Mouse (Mus musculus): ENCODE measurements around the gene Trim41. TPM values are rescaled to one million over a fixed set of nuclear protein-coding genes. Genes with fewer than 3 reads are reported as not detected.
A peak's percentile ranks its signal among the peaks of the same experiment; 100 is the strongest.

The Trim41 gene
- polyA plus RNA-seq, 1 experiment from 2014 or later, result 7.8 TPM

DNA sequence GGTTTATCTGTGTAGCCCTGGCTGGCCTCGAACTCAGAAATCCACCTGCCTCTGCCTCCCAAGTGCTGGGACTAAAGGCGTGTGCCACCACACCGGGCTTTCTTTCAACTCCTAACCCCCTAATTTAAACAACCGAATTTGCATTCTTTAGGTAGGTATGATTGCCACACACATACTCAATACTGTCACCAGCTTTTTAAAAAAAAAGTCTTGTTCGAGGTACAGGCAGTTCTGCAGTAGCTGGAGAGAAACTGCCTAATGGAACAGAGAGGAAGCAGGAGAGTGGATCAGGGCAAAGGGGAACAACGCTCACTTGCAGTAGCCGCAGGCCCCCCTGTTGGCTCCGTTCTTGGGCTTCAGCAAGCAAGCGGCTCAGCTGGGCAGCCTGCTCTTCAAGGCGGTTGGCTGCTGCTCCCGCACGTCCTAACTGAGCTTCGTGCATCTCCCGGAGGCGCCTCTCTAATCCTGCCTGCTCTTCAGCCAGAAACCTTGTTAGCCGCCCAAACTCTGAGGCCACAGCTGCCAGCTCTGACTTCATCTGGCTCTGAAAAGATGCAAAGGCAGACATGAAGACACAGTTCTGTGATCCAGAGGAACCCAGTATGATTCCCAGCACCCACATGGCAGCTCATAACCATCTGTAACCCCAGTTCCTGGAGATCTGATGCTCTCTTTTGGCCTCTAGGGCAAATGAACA is 8.3 kb downstream of the Trim41 start:
- Histone ChIP-seq H3K4me1 (0 out of 2 replicates have a peak, but pooled peaks cover 4% of the 10 kb centered on the region), H3K4me3 (no peak overlapping the region), H3K4me2 (no peak overlapping the region), H3K9me3 (no peaks in the 10 kb centered on the region), H3K27me3 (no peaks in the 10 kb centered on the region), H3K36me3 (peaks cover 87% of the 10 kb centered on the region), H3K27ac (0 out of 2 replicates have a peak overlapping the region, but pooled peaks have one; percentile 8), H3K9ac (no peak overlapping the region)
- no peak for ATAC-seq (ENCODE audit: insufficient number of reproducible peaks, low FRiP score, low TSS enrichment, low read depth)
- WGBS, result 64% methylated on average over 16 of the region's 16 CpGs

DNA sequence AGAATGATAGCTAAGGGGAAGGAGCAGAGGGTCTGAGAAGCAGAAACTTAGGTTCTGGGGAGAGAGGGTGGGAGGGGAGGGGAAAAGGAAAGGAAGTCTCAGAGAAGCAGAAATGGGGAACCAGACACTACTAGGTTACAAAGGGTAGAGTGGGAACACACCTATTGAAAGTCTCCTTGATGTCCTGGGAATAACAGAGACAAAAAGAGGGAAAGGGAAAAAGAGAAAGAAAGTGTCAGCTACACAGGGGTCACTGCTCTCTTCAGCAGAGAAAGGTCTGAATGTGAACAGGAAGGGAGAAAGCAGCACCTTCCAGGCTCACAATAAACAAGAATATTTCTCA is 8.9 kb downstream of the Trim41 start:
- no peak for ATAC-seq (ENCODE audit: insufficient number of reproducible peaks, low FRiP score, low TSS enrichment, low read depth)
- Histone ChIP-seq H3K4me2 (no peak overlapping the region), H3K27ac (no peak overlapping the region), H3K36me3 (peaks cover 93% of the 10 kb centered on the region), H3K4me1 (0 out of 2 replicates have a peak, but pooled peaks cover 4% of the 10 kb centered on the region), H3K9ac (no peak overlapping the region), H3K27me3 (no peaks in the 10 kb centered on the region), H3K9me3 (no peaks in the 10 kb centered on the region), H3K4me3 (no peak overlapping the region)

DNA sequence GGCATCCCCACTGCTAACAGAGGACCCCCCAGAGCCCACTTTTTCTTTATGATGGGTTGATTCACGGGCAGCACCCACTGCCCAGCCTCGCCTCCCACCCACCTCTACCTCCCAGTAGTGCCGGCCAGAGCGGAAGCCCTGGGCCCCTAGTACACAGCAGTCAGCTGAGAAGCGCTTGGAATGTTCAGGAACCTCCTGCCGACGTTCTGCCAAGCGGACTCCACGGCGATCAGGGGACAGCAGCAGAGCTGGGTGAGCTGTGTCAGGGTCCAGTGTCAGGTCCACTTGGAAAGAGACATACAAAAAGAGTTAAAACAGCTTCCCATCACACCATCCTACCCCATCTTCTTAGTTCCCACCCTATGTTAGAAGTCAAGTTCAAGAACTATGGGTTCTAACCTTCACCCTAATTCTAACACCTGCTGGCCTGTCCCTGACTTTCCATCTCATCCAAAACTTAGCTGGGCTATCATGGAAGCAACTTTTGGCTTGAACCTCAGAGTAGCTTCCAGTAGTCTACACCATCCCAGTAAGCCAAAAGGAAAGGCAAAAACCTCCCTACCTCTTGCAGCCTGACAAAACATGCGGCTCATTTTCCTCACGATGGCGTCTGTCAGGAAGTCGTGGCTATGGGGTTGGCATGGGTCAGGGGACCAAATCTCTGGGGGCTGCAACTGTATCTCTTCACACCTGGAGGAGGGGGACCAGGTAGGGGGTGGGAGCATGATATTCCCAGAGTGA is 9.4 kb downstream of the Trim41 start:
- no peaks in the 10 kb centered on the region for H3K9me3 ChIP-seq
- 59% methylated on average over 14 of the region's 14 CpGs for WGBS
- ATAC-seq (ENCODE audit: insufficient number of reproducible peaks, low FRiP score, low TSS enrichment, low read depth), result no peak; the same call in 1 of the 2 replicates
- peaks cover 7% of the 10 kb centered on the region; the same call in 1 of the 2 replicates for H3K4me1 ChIP-seq
- H3K27ac ChIP-seq, result peak overlapping the region; percentile 50
- no peak overlapping the region for H3K4me3 ChIP-seq
- H3K9ac ChIP-seq, result no peak overlapping the region
- no peak overlapping the region for H3K4me2 ChIP-seq
- peaks cover 98% of the 10 kb centered on the region for H3K36me3 ChIP-seq
- no peaks in the 10 kb centered on the region for H3K27me3 ChIP-seq

DNA sequence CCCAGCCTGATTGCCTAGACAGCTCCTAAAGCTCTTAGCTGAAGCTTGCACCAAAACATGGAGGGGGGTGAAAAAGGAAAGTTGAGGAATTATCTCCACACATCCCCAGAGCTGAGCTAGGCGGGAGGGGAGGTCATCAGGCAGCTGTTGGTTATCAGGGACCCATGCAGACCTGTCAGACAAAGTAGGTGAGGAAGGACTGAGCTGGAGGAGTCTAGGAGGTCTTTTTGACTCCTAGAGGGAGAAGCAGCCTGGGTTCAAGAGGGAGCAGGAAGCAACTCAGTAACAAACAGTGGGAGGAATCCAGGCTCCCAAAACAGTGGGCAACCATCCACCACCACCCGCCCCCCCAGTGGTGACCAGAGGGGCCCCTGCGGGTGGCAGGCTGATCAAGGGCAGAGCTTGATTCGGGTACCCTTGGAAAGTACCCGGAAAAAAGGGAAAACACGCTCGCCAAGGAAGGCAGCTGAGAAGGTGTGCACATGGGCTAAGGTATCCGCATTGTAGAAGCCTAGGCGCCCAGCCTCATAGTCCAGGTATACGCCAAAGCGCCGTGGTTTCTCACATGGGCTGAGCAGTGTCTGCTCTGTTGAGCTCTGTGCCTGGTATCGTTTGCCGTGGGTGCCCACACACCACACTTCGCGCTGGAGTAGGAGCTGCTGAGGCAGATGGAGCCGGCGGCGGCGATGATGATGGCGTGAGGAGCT is 10.1 kb downstream of the Trim41 start:
- Histone ChIP-seq H3K9ac (no peak overlapping the region), H3K27me3 (no peaks in the 10 kb centered on the region), H3K4me2 (no peak overlapping the region), H3K4me3 (no peak overlapping the region), H3K4me1 (peaks cover 14% of the 10 kb centered on the region), H3K27ac (peak overlapping the region; percentile 47; the same call in 1 of the 2 replicates), H3K36me3 (peaks cover 99% of the 10 kb centered on the region), H3K9me3 (no peaks in the 10 kb centered on the region)
- WGBS, result 60% methylated on average over 21 of the region's 21 CpGs
- peak; percentile 37; the same call in 1 of the 2 replicates for ATAC-seq (ENCODE audit: insufficient number of reproducible peaks, low FRiP score, low TSS enrichment, low read depth)

DNA sequence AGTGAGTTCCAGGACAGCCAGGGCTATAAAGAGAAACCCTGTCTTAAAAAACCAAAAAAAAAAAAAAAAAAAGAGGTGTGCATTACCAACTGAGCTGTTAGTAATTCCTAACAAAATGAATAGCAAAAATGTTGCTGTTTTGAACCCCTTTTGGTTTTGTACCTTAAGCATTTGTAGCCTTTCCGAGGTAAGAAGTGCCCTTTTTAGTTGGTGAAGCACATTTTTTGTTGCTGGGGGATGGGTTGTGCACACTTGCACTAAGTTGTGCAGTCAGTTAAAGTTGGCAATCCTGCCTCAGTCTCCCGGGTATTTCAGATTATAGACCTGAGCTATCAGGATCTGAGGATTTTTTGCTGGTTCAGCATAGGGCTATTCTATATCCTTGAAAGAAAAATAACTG is 12.2 kb downstream of the Trim41 start:
- Histone ChIP-seq H3K9ac (no peak overlapping the region), H3K27ac (no peak overlapping the region), H3K9me3 (no peaks in the 10 kb centered on the region), H3K4me3 (no peak overlapping the region), H3K4me1 (peaks cover 24% of the 10 kb centered on the region), H3K4me2 (no peak overlapping the region), H3K27me3 (no peaks in the 10 kb centered on the region), H3K36me3 (peaks cover 87% of the 10 kb centered on the region)
- 81% methylated on average over 2 of the region's 2 CpGs for WGBS
- ATAC-seq (ENCODE audit: insufficient number of reproducible peaks, low FRiP score, low TSS enrichment, low read depth), result no peak

- H3K9me3 ChIP-seq, result no peaks in the 10 kb centered on the region
- peaks cover 78% of the 10 kb centered on the region for H3K36me3 ChIP-seq
- H3K4me1 ChIP-seq, result peaks cover 23% of the 10 kb centered on the region
- no peak overlapping the region for H3K9ac ChIP-seq
- 94% methylated on average over 2 of the region's 2 CpGs for WGBS
- no peaks in the 10 kb centered on the region for H3K27me3 ChIP-seq
- no peak for ATAC-seq (ENCODE audit: insufficient number of reproducible peaks, low FRiP score, low TSS enrichment, low read depth)
- H3K27ac ChIP-seq, result no peak overlapping the region
- no peak overlapping the region for H3K4me3 ChIP-seq
- no peak overlapping the region for H3K4me2 ChIP-seq
Measured at GRCm38 (mm10) chr11:48803988-48804387, 13.2 kb downstream of the Trim41 start.

- Histone ChIP-seq H3K9me3 (no peaks in the 10 kb centered on the region), H3K4me1 (peaks cover 34% of the 10 kb centered on the region), H3K4me2 (peak overlapping the region; percentile 74), H3K4me3 (peak overlapping the region; percentile 60), H3K27me3 (no peaks in the 10 kb centered on the region), H3K27ac (no peak overlapping the region), H3K9ac (peak overlapping the region; percentile 87), H3K36me3 (peaks cover 59% of the 10 kb centered on the region)
- WGBS, result 69% methylated on average over 17 of the region's 17 CpGs
- no peak for ATAC-seq (ENCODE audit: insufficient number of reproducible peaks, low FRiP score, low TSS enrichment, low read depth)
Measured at GRCm38 (mm10) chr11:48801831-48802772, 15.1 kb downstream of the Trim41 start.

- under 1% methylated on average over 47 of the region's 47 CpGs for WGBS
Measured at GRCm38 (mm10) chr11:48799921-48800701, 17.0 kb downstream of the Trim41 start, which contains the start of gene Rack1. Gene Rack1 (plus strand): TSS chr11:48800332.

GRCm38 (mm10) chr11:48798984-48799920 is 17.9 kb downstream of the Trim41 start:
- Histone ChIP-seq H3K27me3 (no peaks in the 10 kb centered on the region), H3K4me2 (peak overlapping the region; percentile 74), H3K9me3 (no peaks in the 10 kb centered on the region), H3K4me1 (peaks cover 34% of the 10 kb centered on the region), H3K9ac (peak overlapping the region; percentile 57), H3K27ac (peak overlapping the region; percentile 99), H3K4me3 (peak overlapping the region; percentile 60), H3K36me3 (peaks cover 30% of the 10 kb centered on the region)
- ATAC-seq (ENCODE audit: insufficient number of reproducible peaks, low FRiP score, low TSS enrichment, low read depth), result no peak
- 8% methylated on average over 18 of the region's 18 CpGs for WGBS

More at GRCm38 (mm10) chr11:48799921-48800701, 17.0 kb downstream of the Trim41 start, which contains the start of gene Rack1:
- ATAC-seq (ENCODE audit: insufficient number of reproducible peaks, low FRiP score, low TSS enrichment, low read depth), result peak; percentile 88
- Histone ChIP-seq H3K36me3 (peaks cover 39% of the 10 kb centered on the region), H3K9me3 (no peaks in the 10 kb centered on the region), H3K27me3 (no peaks in the 10 kb centered on the region), H3K9ac (peak within 1 kb of the TSS; percentile 87), H3K27ac (peak within 1 kb of the TSS; percentile 99), H3K4me1 (peaks cover 34% of the 10 kb centered on the region), H3K4me3 (peak within 1 kb of the TSS; percentile 60), H3K4me2 (peak within 1 kb of the TSS; percentile 74)

DNA sequence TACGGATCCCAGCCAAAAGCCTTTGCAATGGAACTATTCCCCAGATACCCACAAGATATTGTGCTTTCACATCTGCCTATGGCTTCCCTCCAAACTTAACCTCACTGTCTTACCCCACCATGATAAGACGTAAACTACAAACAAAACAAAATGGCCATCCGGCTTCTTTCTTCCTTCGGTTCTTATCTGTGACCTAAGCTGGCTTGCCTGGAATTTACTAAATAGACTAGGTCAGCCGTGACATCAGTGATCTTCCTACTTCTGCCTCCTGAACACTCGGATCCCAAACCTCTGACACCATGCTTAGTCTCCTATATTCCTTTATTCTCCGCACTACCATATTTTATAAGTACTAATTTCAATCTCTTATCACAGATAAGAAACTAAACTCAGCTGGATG is 18.8 kb downstream of the Trim41 start:
- Histone ChIP-seq H3K9ac (no peak overlapping the region), H3K27ac (no peak overlapping the region), H3K4me1 (peaks cover 34% of the 10 kb centered on the region), H3K36me3 (peaks cover 21% of the 10 kb centered on the region), H3K27me3 (no peaks in the 10 kb centered on the region), H3K9me3 (no peaks in the 10 kb centered on the region), H3K4me3 (no peak overlapping the region; the same call in 1 of the 2 replicates), H3K4me2 (no peak overlapping the region)
- WGBS, result 82% methylated on average over 7 of the region's 7 CpGs
- ATAC-seq (ENCODE audit: insufficient number of reproducible peaks, low FRiP score, low TSS enrichment, low read depth), result no peak

Data from limb, embryonic 15.5 days (tissue).